Mouse (Mus musculus): ENCODE measurements at regions not wholly inside any gene's neighbourhood (a gene's known extent, or its start where the extent isn't known, plus 50 kb on each side); places are given as distances from the start of the nearest gene placed in this dataset.

GRCm38 (mm10) chr3:70535084-70535483 is 527.7 kb downstream of the Otol1 start:
- Histone ChIP-seq H3K4me3 (ENCODE audit: low read depth, low read length) (no peak overlapping the region), H3K27ac (ENCODE audit: low read depth, low read length) (no peak overlapping the region), H3K9ac (replicated peaks; ENCODE audit: low read depth, low read length) (no peak overlapping the region), H3K4me1 (ENCODE audit: control insufficient read depth, insufficient read depth, low read length) (no peaks in the 10 kb centered on the region), H3K36me3 (ENCODE audit: control insufficient read depth, insufficient read depth, low read length) (no peaks in the 10 kb centered on the region), H3K9me3 (ENCODE audit: control insufficient read depth, low read length) (no peaks in the 10 kb centered on the region), H3K27me3 (ENCODE audit: control insufficient read depth, insufficient read depth, low read length) (no peaks in the 10 kb centered on the region), H3K4me2 (ENCODE audit: low read depth, low read length) (no peak overlapping the region)
- WGBS = 85% methylated on average over 2 of the region's 2 CpGs
- ATAC-seq (ENCODE audit: low read depth) = no peak

- Histone ChIP-seq H3K4me3 (ENCODE audit: low read depth, low read length) (no peak overlapping the region), H3K9ac (replicated peaks; ENCODE audit: low read depth, low read length) (no peak overlapping the region), H3K36me3 (ENCODE audit: control insufficient read depth, insufficient read depth, low read length) (no peaks in the 10 kb centered on the region), H3K27me3 (ENCODE audit: control insufficient read depth, insufficient read depth, low read length) (no peaks in the 10 kb centered on the region), H3K9me3 (ENCODE audit: control insufficient read depth, low read length) (no peaks in the 10 kb centered on the region), H3K27ac (ENCODE audit: low read depth, low read length) (no peak overlapping the region), H3K4me1 (ENCODE audit: control insufficient read depth, insufficient read depth, low read length) (no peaks in the 10 kb centered on the region), H3K4me2 (ENCODE audit: low read depth, low read length) (no peak overlapping the region)
- WGBS = 71% methylated on average over 1 of the region's 1 CpGs
- ATAC-seq (ENCODE audit: low read depth) = no peak
These were observed 536.5 kb downstream of the Otol1 start for GRCm38 (mm10) chr3:70543911-70544310.

DNA sequence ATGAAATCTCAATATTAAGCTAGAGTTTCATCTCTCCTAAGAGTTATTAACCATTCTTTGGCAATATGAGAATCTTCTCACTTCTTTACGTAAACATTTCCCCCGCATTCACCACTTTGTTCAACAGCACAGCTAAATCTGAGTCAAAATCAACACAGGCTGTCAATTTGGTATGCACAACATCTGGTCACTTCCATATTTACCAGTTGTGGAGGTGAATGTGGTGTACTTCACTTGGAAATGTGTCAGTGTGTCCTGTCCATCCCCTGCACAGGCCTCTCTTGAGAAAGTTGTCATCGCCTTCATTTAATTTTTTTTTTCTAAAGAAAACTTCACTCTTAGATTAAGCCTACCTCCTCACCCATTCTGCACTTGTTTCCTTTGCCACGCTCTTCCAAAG is 550.4 kb downstream of the Otol1 start:
- Histone ChIP-seq H3K9me3 (ENCODE audit: control insufficient read depth, low read length) (no peaks in the 10 kb centered on the region), H3K9ac (replicated peaks; ENCODE audit: low read depth, low read length) (no peak overlapping the region), H3K4me3 (ENCODE audit: low read depth, low read length) (no peak overlapping the region), H3K27ac (ENCODE audit: low read depth, low read length) (no peak overlapping the region), H3K36me3 (ENCODE audit: control insufficient read depth, insufficient read depth, low read length) (no peaks in the 10 kb centered on the region), H3K4me1 (ENCODE audit: control insufficient read depth, insufficient read depth, low read length) (no peaks in the 10 kb centered on the region), H3K4me2 (ENCODE audit: low read depth, low read length) (no peak overlapping the region), H3K27me3 (ENCODE audit: control insufficient read depth, insufficient read depth, low read length) (no peaks in the 10 kb centered on the region)
- WGBS = 87% methylated on average over 4 of the region's 4 CpGs
- no peak for ATAC-seq (ENCODE audit: low read depth)

DNA sequence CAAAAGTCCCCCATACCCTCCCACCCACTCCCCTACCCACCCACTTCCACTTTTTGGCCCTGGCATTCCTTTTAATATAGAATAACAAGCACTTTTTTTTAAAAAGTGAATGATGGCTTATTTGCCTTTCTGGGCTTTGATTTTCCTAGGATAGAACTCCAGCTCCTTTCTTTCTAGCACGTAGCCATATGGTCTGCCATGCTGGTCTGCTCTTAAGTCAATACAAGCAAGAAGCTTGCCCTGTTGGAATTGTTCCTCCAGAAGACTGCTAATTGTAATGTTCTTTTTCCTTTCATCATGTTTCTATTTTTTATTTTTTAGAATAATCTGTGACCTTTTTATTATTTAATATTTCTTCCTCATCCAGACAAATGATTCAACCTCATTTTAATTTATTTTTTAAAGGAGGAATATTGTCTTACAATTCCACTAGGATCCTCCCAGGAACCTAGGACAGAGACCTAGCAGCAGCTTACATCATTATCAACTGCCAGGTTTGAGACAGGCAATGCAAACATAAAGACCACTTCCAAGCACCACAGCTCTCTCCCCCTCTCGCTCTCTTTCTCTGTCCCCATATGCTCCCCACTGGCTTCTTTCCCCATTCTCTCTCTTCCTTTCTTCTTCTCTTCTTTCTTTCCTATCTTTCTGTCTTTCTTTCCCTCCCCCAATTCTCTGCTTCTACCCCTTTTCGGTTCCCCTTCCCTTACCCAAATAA is 558.9 kb downstream of the Otol1 start:
- Histone ChIP-seq H3K4me1 (ENCODE audit: control insufficient read depth, insufficient read depth, low read length) (no peaks in the 10 kb centered on the region), H3K27me3 (ENCODE audit: control insufficient read depth, insufficient read depth, low read length) (no peaks in the 10 kb centered on the region), H3K4me2 (ENCODE audit: low read depth, low read length) (no peak overlapping the region), H3K27ac (ENCODE audit: low read depth, low read length) (no peak overlapping the region), H3K36me3 (ENCODE audit: control insufficient read depth, insufficient read depth, low read length) (no peaks in the 10 kb centered on the region), H3K9ac (replicated peaks; ENCODE audit: low read depth, low read length) (no peak overlapping the region), H3K4me3 (ENCODE audit: low read depth, low read length) (no peak overlapping the region), H3K9me3 (ENCODE audit: control insufficient read depth, low read length) (no peaks in the 10 kb centered on the region)
- ATAC-seq (ENCODE audit: low read depth) = no peak
- 84% methylated on average over 3 of the region's 3 CpGs for WGBS

- WGBS = 59% methylated on average over 4 of the region's 4 CpGs
- no peak overlapping the region for H3K27ac ChIP-seq (ENCODE audit: low read depth, low read length)
- ATAC-seq (ENCODE audit: low read depth) = no peak
- H3K4me1 ChIP-seq (ENCODE audit: control insufficient read depth, insufficient read depth, low read length) = no peaks in the 10 kb centered on the region
- no peaks in the 10 kb centered on the region for H3K27me3 ChIP-seq (ENCODE audit: control insufficient read depth, insufficient read depth, low read length)
- no peaks in the 10 kb centered on the region for H3K9me3 ChIP-seq (ENCODE audit: control insufficient read depth, low read length)
- no peak overlapping the region for H3K9ac ChIP-seq (replicated peaks; ENCODE audit: low read depth, low read length)
- no peak overlapping the region for H3K4me2 ChIP-seq (ENCODE audit: low read depth, low read length)
- no peak overlapping the region for H3K4me3 ChIP-seq (ENCODE audit: low read depth, low read length)
- H3K36me3 ChIP-seq (ENCODE audit: control insufficient read depth, insufficient read depth, low read length) = no peaks in the 10 kb centered on the region
These were observed 587.4 kb downstream of the Otol1 start for GRCm38 (mm10) chr3:70594785-70595184.

Data from neural tube, embryonic 14.5 days (tissue).